Mouse (Mus musculus) midbrain, embryonic 12.5 days (tissue): ENCODE data around the gene Dus2. TPM values are rescaled to one million over a fixed set of nuclear protein-coding genes. Genes with fewer than 3 reads are reported as not detected.
A peak's percentile ranks its signal among the peaks of the same experiment; 100 is the strongest.
"Not testable (repeated sequence)": the region's sequence is repeated elsewhere in the genome, so short reads cannot be mapped to it uniquely, and the experiment has no call there.

Source experiments
- ATAC-seq: fragments of 200-750 bp; cut with Nextera tagmentation; 2 replicates; pipeline ENCODE4 v1.8.0; 2017; ENCODE audit warnings: low read depth, moderate TSS enrichment, moderate library complexity; ENCODE audit not compliant: low FRiP score
- H3K27ac ChIP-seq: fragments of 300-500 bp; sonication (generic); replicated peaks from 2 replicates; pipeline ENCODE4 v1.5.1; 2016; ENCODE audit warnings: mild to moderate bottlenecking
- H3K27me3 ChIP-seq: fragments of 300-500 bp; sonication (generic); 2 replicates; pipeline ENCODE4 v1.6.1; 2016; ENCODE audit warnings: mild to moderate bottlenecking
- H3K36me3 ChIP-seq: fragments of 300-500 bp; sonication (generic); 2 replicates; pipeline ENCODE4 v1.6.1; 2016
- H3K4me1 ChIP-seq: fragments of 300-500 bp; sonication (generic); 2 replicates; pipeline ENCODE4 v1.6.1; 2016
- H3K4me2 ChIP-seq: fragments of 300-500 bp; sonication (generic); replicated peaks from 2 replicates; pipeline ENCODE4 v1.6.1; 2016; ENCODE audit warnings: mild to moderate bottlenecking, moderate library complexity
- H3K4me3 ChIP-seq: fragments of 300-500 bp; sonication (generic); 2 replicates; pipeline ENCODE4 v1.5.1; 2016; ENCODE audit warnings: mild to moderate bottlenecking
- H3K9ac ChIP-seq: fragments of 300-500 bp; sonication (generic); replicated peaks from 2 replicates; pipeline ENCODE4 v1.6.1; 2016; ENCODE audit warnings: mild to moderate bottlenecking, moderate library complexity
- H3K9me3 ChIP-seq: fragments of 300-500 bp; sonication (generic); 2 replicates; pipeline ENCODE4 v1.6.1; 2016; ENCODE audit warnings: mild to moderate bottlenecking
- WGBS: fragments of 180-500 bp; shearing (Covaris S2); methylation state at CpG from one replicate; pipeline ENCODE4 v1.1.7; 2016; 5-methylcytosine and 5-hydroxymethylcytosine counted together
- polyA plus RNA-seq: library from polyadenylated mRNA; unstranded; fragments of >200 nt; fragmentation: Nextera tagmentation; extraction: Ambion mirVana; gene quantifications from 2 replicates; pipeline ENCODE4 v1.2.1, GENCODE M21; 2016

Gene Dus2
- polyA plus RNA-seq, 1 experiment from 2014 or later: 17.8 TPM

GRCm38 (mm10) chr8:105993226-105993625 lies 2.1 kb downstream of the Dus2 start:
- H3K9me3 ChIP-seq: no peaks in the 10 kb centered on the region
- H3K4me1 ChIP-seq: no peaks in the 10 kb centered on the region
- H3K36me3 ChIP-seq: no peaks in the 10 kb centered on the region
- H3K27me3 ChIP-seq: peaks cover 9% of the 10 kb centered on the region
- no peak overlapping the region for H3K4me3 ChIP-seq
- H3K4me2 ChIP-seq: no peak overlapping the region
- 59% methylated on average over 4 of the region's 4 CpGs for WGBS
- ATAC-seq: no peak
- H3K9ac ChIP-seq: no peak overlapping the region
- no peak overlapping the region for H3K27ac ChIP-seq

DNA sequence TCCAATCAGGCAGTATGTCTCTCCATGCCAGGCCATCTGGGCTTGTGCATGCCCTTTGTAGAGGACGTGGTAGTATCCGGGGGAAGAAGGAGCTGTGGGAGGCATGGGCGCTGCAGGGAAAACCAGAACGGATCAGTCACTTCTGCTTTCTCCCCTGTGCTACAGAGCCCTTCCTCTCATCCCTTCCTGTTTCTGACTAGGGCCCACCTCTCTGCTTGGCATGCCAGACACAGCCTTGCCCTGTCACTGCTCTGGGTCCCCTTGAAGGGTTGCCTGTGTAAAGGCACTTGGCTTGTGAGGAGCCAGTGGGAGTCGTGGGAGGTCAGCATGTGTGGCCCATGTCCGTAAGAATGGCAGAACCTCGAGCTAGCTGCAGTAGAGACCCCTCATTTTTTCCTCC lies 5.2 kb downstream of the Dus2 start:
- 0 out of 2 replicates have a peak, but pooled peaks cover 3% of the 10 kb centered on the region for H3K27me3 ChIP-seq
- no peaks in the 10 kb centered on the region for H3K36me3 ChIP-seq
- ATAC-seq: no peak
- H3K9ac ChIP-seq: no peak overlapping the region
- 71% methylated on average over 7 of the region's 7 CpGs for WGBS
- H3K9me3 ChIP-seq: no peaks in the 10 kb centered on the region
- no peak overlapping the region for H3K27ac ChIP-seq
- H3K4me2 ChIP-seq: no peak overlapping the region
- no peaks in the 10 kb centered on the region for H3K4me1 ChIP-seq
- H3K4me3 ChIP-seq: no peak overlapping the region

GRCm38 (mm10) chr8:105998971-105999370 lies 7.8 kb downstream of the Dus2 start:
- ATAC-seq: no peak

GRCm38 (mm10) chr8:106001908-106002307 lies 10.8 kb downstream of the Dus2 start:
- WGBS: 86% methylated on average over 4 of the region's 4 CpGs
- Histone ChIP-seq H3K4me1 (no peaks in the 10 kb centered on the region), H3K36me3 (no peaks in the 10 kb centered on the region), H3K27ac (no peak overlapping the region), H3K4me3 (no peak overlapping the region), H3K27me3 (no peaks in the 10 kb centered on the region), H3K9ac (no peak overlapping the region), H3K4me2 (no peak overlapping the region), H3K9me3 (no peaks in the 10 kb centered on the region)
- no peak for ATAC-seq

More at GRCm38 (mm10) chr8:105998971-105999370, 7.8 kb downstream of the Dus2 start:
- WGBS: 91% methylated on average over 2 of the region's 2 CpGs
- H3K27me3 ChIP-seq: no peaks in the 10 kb centered on the region
- H3K4me1 ChIP-seq: no peaks in the 10 kb centered on the region
- no peaks in the 10 kb centered on the region for H3K36me3 ChIP-seq
- H3K27ac ChIP-seq: no peak overlapping the region
- H3K9me3 ChIP-seq: no peaks in the 10 kb centered on the region
- H3K4me2 ChIP-seq: no peak overlapping the region
- H3K9ac ChIP-seq: no peak overlapping the region
- H3K4me3 ChIP-seq: no peak overlapping the region

GRCm38 (mm10) chr8:106004538-106005207 lies 13.5 kb downstream of the Dus2 start:
- Histone ChIP-seq H3K4me2 (no peak overlapping the region), H3K9ac (no peak overlapping the region), H3K4me1 (peaks cover 1% of the 10 kb centered on the region), H3K4me3 (no peak overlapping the region), H3K9me3 (no peaks in the 10 kb centered on the region), H3K27me3 (no peaks in the 10 kb centered on the region), H3K27ac (no peak overlapping the region), H3K36me3 (peaks cover 7% of the 10 kb centered on the region; the same call in 1 of the 2 replicates)
- no peak for ATAC-seq
- WGBS: 80% methylated on average over 8 of the region's 8 CpGs

- Histone ChIP-seq H3K9me3 (no peaks in the 10 kb centered on the region), H3K4me1 (peaks cover 13% of the 10 kb centered on the region), H3K9ac (no peak within 1 kb of the TSS), H3K27ac (no peak within 1 kb of the TSS), H3K4me3 (no peak within 1 kb of the TSS), H3K27me3 (no peaks in the 10 kb centered on the region), H3K4me2 (no peak within 1 kb of the TSS), H3K36me3 (peaks cover 8% of the 10 kb centered on the region; the same call in 1 of the 2 replicates)
- 87% methylated on average over 4 of the region's 4 CpGs for WGBS
- ATAC-seq: no peak
These were observed 14.7 kb downstream of the Dus2 start, which contains the start of gene Dpep2nb for GRCm38 (mm10) chr8:106005875-106006274. TSS of gene Dpep2nb (minus strand) at chr8:106005975.

GRCm38 (mm10) chr8:106006413-106006812 lies 15.3 kb downstream of the Dus2 start:
- no peak overlapping the region for H3K27ac ChIP-seq
- no peak overlapping the region for H3K4me2 ChIP-seq
- H3K4me1 ChIP-seq: peaks cover 13% of the 10 kb centered on the region
- no peak overlapping the region for H3K9ac ChIP-seq
- no peak overlapping the region for H3K4me3 ChIP-seq
- H3K27me3 ChIP-seq: no peaks in the 10 kb centered on the region
- WGBS: 94% methylated on average over 4 of the region's 4 CpGs
- no peak for ATAC-seq
- no peaks in the 10 kb centered on the region for H3K9me3 ChIP-seq
- peaks cover 8% of the 10 kb centered on the region; the same call in 1 of the 2 replicates for H3K36me3 ChIP-seq

DNA sequence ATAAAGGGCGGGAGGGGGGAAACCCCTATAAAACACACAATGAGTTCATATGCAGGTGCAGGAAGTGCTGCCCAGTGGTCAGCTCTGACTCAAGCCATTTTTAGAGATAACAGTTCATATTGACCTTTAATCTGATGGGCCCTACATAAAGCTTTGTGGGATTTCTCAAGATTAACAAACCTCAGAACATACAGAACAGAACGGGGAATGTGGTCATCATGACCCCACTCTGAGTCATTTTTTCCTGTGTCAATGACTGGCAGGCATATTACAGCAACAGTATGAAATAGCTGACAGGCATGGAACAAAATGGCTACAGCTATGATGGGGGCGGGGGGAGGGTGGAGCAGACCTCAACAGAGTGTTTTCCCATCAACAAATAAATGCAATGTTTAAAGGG lies 16.0 kb downstream of the Dus2 start:
- Histone ChIP-seq H3K4me2 (no peak overlapping the region), H3K9me3 (no peaks in the 10 kb centered on the region), H3K27me3 (no peaks in the 10 kb centered on the region), H3K27ac (no peak overlapping the region), H3K36me3 (peaks cover 8% of the 10 kb centered on the region; the same call in 1 of the 2 replicates), H3K4me3 (no peak overlapping the region), H3K9ac (no peak overlapping the region), H3K4me1 (peaks cover 19% of the 10 kb centered on the region)
- ATAC-seq: no peak
- 81% methylated on average over 3 of the region's 3 CpGs for WGBS

- 59% methylated on average over 3 of the region's 3 CpGs for WGBS
- H3K27ac ChIP-seq, H3K4me2 ChIP-seq, H3K9me3 ChIP-seq, ATAC-seq, H3K27me3 ChIP-seq, H3K4me3 ChIP-seq, H3K9ac ChIP-seq, H3K36me3 ChIP-seq: not testable (repeated sequence)
- peaks cover 19% of the 10 kb centered on the region for H3K4me1 ChIP-seq
These were observed 16.8 kb downstream of the Dus2 start for GRCm38 (mm10) chr8:106007891-106008290.

DNA sequence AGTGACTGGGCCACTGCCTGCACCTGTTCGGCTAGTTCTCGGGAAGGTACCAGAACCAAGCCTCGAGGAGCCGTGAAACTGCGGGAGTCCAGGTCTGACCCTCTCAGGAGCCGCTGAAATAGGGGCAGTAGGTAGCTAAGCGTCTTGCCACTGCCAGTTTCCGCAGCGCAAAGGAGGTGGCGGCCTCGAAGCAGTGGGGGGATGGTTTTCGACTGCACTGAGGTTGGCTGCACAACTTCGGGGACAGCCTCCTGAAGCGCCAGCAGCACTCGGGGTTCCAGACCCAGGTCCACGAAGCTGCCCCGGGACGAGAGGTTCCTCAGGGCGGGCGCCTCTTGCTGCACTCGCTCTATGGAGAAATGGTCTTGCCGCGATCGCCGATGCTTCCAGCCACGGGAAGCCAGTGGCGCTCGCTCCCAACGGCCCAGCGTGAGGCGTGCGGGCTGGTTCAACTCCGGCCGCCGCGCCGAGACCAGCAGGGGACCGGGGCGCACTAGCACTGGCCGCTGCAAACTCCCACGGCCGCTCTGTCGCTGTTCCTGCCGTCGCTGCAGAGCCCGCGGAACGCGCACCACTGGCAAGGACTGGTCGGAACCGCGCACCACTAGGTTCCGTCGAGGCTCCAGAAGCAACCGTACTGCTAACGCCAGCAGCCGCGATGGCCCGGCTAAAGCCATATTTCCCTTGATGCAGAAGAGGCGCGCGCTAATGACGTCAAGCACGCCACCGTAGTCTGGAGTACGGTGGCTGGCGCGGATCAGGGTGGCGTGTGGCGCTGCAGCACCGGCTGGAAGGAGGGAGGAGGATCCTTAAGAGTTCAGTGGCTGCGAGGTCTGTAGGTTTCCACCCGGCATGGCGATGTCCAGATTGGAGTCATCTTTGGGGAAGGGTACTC lies 19.9 kb downstream of the Dus2 start:
- 1% methylated on average over 74 of the region's 74 CpGs for WGBS
- Histone ChIP-seq H3K4me3 (peak overlapping the region; percentile 98), H3K27ac (peak overlapping the region; percentile 65), H3K36me3 (peaks cover 9% of the 10 kb centered on the region; the same call in 1 of the 2 replicates), H3K9me3 (no peaks in the 10 kb centered on the region), H3K27me3 (no peaks in the 10 kb centered on the region), H3K4me1 (peaks cover 19% of the 10 kb centered on the region), H3K9ac (peak overlapping the region; percentile 92), H3K4me2 (peak overlapping the region; percentile 99)
- ATAC-seq: peak; percentile 94

DNA sequence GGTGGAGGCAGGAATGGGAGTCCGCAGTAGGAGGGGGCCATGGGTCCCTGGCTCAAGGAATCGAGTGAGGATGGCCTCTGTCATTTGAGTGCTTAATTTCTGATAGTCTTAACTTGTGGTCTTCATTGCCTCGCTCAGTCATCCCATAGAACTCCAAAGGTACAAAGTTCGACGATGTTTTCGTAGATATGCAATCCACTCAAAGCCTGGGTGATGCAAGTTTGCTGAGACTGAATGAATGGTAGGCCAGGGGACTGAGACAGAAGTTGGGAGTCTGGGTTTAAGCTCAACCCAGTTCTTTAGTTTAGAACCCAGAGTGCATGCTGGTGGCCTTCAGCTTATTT lies 20.5 kb downstream of the Dus2 start, which contains the start of gene Ddx28:
Gene Ddx28 (minus strand): TSS at position 240 of the 344 bp plus-strand sequence.
- peak within 1 kb of the TSS; percentile 98 for H3K4me3 ChIP-seq
- H3K9ac ChIP-seq: peak within 1 kb of the TSS; percentile 92
- peaks cover 14% of the 10 kb centered on the region; the same call in 1 of the 2 replicates for H3K36me3 ChIP-seq
- H3K27me3 ChIP-seq: no peaks in the 10 kb centered on the region
- peak within 1 kb of the TSS; percentile 99 for H3K4me2 ChIP-seq
- H3K4me1 ChIP-seq: peaks cover 19% of the 10 kb centered on the region
- no peaks in the 10 kb centered on the region for H3K9me3 ChIP-seq
- WGBS: 3% methylated on average over 6 of the region's 6 CpGs
- peak within 1 kb of the TSS; percentile 65 for H3K27ac ChIP-seq
- ATAC-seq: peak; percentile 41; the same call in 1 of the 2 replicates

GRCm38 (mm10) chr8:106012203-106012602 lies 21.1 kb downstream of the Dus2 start:
- H3K4me3 ChIP-seq: peak overlapping the region; percentile 98
- H3K9me3 ChIP-seq, H3K27me3 ChIP-seq, H3K27ac ChIP-seq, ATAC-seq: not testable (repeated sequence)
- peak overlapping the region; percentile 99 for H3K4me2 ChIP-seq
- H3K9ac ChIP-seq: peak overlapping the region; percentile 92; the same call in 1 of the 2 replicates
- peaks cover 18% of the 10 kb centered on the region for H3K36me3 ChIP-seq
- WGBS: 80% methylated on average over 8 of the region's 8 CpGs
- H3K4me1 ChIP-seq: peaks cover 19% of the 10 kb centered on the region
